Mouse (Mus musculus): ENCODE measurements around the gene Gak. TPM values are rescaled to one million over a fixed set of nuclear protein-coding genes. Genes with fewer than 3 reads are reported as not detected.

The Gak gene
- polyA plus RNA-seq, 1 experiment from 2014 or later: 31.5 TPM

- H3K27me3 ChIP-seq (replicated peaks): no peaks in the 10 kb centered on the region
- no peaks in the 10 kb centered on the region for H3K9me3 ChIP-seq
- peaks cover 63% of the 10 kb centered on the region for H3K36me3 ChIP-seq
- no peak overlapping the region for H3K4me3 ChIP-seq
- ATAC-seq (ENCODE audit: extremely low read depth, insufficient number of reproducible peaks, low FRiP score, low TSS enrichment): no peak
- no peak overlapping the region for H3K4me2 ChIP-seq
- H3K4me1 ChIP-seq: no peaks in the 10 kb centered on the region
- no peak overlapping the region for H3K9ac ChIP-seq
- 95% methylated on average over 2 of the region's 2 CpGs for WGBS
- H3K27ac ChIP-seq (replicated peaks): no peak overlapping the region
These were observed 62.5 kb downstream of the Gak start for GRCm38 (mm10) chr5:108567104-108567503.

DNA sequence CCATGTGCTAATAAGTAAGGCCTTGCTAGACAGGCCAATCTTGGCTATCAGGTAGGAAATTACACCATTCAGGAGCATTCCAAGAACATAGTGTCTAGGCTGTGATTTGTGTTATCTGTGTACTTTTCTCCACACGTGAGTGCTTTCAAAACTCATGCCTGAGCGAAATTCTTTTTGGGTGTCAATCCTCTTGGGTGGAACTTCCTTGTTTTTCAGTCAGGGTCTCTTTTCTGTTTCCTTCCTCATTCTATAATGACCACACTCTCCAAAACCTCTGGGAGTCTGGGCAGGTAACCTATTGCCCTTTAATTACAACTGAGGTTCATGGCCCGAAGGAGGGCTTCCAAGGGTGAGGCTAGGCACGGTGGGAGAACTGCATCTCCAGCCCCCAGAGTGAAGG, 63.0 kb downstream of the Gak start:
- no peak for ATAC-seq (ENCODE audit: extremely low read depth, insufficient number of reproducible peaks, low FRiP score, low TSS enrichment)
- Histone ChIP-seq H3K9me3 (no peaks in the 10 kb centered on the region), H3K27ac (replicated peaks) (no peak overlapping the region), H3K27me3 (replicated peaks) (no peaks in the 10 kb centered on the region), H3K36me3 (peaks cover 57% of the 10 kb centered on the region), H3K4me3 (no peak overlapping the region), H3K4me1 (no peaks in the 10 kb centered on the region), H3K9ac (no peak overlapping the region), H3K4me2 (no peak overlapping the region)
- WGBS: 87% methylated on average over 4 of the region's 4 CpGs

DNA sequence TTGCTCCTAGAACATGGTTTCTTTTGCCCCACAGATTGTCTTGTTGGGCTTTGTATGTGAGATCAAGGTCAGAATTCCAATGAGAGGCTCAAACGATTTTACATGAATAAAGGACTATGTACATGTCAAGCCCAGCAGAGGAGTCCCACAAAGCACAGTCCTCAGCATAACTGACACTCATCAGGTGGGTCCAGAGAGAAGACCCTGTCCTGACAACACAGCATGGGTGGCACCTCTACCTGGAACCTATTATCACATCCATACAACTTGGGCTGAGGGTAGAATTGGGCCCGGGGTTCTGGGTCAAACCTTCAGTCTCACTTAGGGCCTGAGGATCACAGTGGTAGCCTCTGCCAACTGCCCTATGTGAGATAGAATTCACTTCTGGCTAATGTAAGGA, 64.2 kb downstream of the Gak start:
- no peaks in the 10 kb centered on the region for H3K9me3 ChIP-seq

GRCm38 (mm10) chr5:108564346-108564745, 65.2 kb downstream of the Gak start:
- H3K4me3 ChIP-seq: no peak overlapping the region

More for the DNA sequence above, 64.2 kb downstream of the Gak start:
- WGBS: 86% methylated on average over 2 of the region's 2 CpGs
- Histone ChIP-seq H3K4me3 (no peak overlapping the region), H3K4me2 (no peak overlapping the region), H3K36me3 (peaks cover 46% of the 10 kb centered on the region), H3K27ac (replicated peaks) (no peak overlapping the region), H3K4me1 (no peaks in the 10 kb centered on the region), H3K27me3 (replicated peaks) (no peaks in the 10 kb centered on the region), H3K9ac (no peak overlapping the region)
- ATAC-seq (ENCODE audit: extremely low read depth, insufficient number of reproducible peaks, low FRiP score, low TSS enrichment): no peak

DNA sequence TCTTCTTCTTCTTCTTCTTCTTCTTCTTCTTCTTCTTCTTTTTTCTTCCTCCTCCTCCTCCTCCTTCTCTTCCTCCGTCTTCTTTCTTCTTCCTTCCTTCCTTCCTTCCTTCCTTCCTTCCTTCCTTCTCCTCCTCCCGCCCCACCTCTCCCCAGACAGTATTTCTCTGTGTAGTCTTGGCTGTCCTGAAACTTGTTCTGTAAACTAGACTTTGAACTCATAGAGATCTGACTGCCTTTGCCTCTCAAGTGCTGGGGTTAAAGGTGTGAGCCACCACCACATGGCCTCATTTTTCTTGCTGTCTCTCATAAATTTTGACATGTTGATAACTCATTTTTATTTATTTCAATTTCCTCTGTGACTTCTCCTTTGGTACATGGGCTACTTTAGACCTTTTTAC, 67.1 kb downstream of the Gak start:
- Histone ChIP-seq H3K9me3 (no peaks in the 10 kb centered on the region), H3K36me3 (peaks cover 17% of the 10 kb centered on the region), H3K4me3 (no peak overlapping the region), H3K4me2 (no peak overlapping the region), H3K27ac (replicated peaks) (no peak overlapping the region), H3K4me1 (no peaks in the 10 kb centered on the region), H3K27me3 (replicated peaks) (no peaks in the 10 kb centered on the region), H3K9ac (no peak overlapping the region)
- 73% methylated on average over 2 of the region's 2 CpGs for WGBS
- no peak for ATAC-seq (ENCODE audit: extremely low read depth, insufficient number of reproducible peaks, low FRiP score, low TSS enrichment)

More at GRCm38 (mm10) chr5:108564346-108564745, 65.2 kb downstream of the Gak start:
- Histone ChIP-seq H3K27ac (replicated peaks) (no peak overlapping the region), H3K9ac (no peak overlapping the region), H3K4me2 (no peak overlapping the region), H3K36me3 (peaks cover 36% of the 10 kb centered on the region), H3K27me3 (replicated peaks) (no peaks in the 10 kb centered on the region), H3K4me1 (no peaks in the 10 kb centered on the region), H3K9me3 (no peaks in the 10 kb centered on the region)
- WGBS: 76% methylated on average over 3 of the region's 3 CpGs
- ATAC-seq (ENCODE audit: extremely low read depth, insufficient number of reproducible peaks, low FRiP score, low TSS enrichment): no peak

GRCm38 (mm10) chr5:108556986-108557385, 72.6 kb downstream of the Gak start:
- H3K9me3 ChIP-seq: no peaks in the 10 kb centered on the region
- no peak overlapping the region for H3K4me3 ChIP-seq
- H3K27ac ChIP-seq (replicated peaks): no peak overlapping the region
- no peak for ATAC-seq (ENCODE audit: extremely low read depth, insufficient number of reproducible peaks, low FRiP score, low TSS enrichment)
- H3K27me3 ChIP-seq (replicated peaks): peaks cover 23% of the 10 kb centered on the region
- no peak overlapping the region for H3K9ac ChIP-seq
- no peaks in the 10 kb centered on the region for H3K4me1 ChIP-seq
- no peak overlapping the region for H3K4me2 ChIP-seq
- no peaks in the 10 kb centered on the region for H3K36me3 ChIP-seq
- WGBS: 77% methylated on average over 4 of the region's 4 CpGs

GRCm38 (mm10) chr5:108554041-108554440, 75.5 kb downstream of the Gak start:
- Histone ChIP-seq H3K4me1 (peaks cover 13% of the 10 kb centered on the region), H3K9me3 (no peaks in the 10 kb centered on the region), H3K27me3 (replicated peaks) (peaks cover 53% of the 10 kb centered on the region), H3K4me2 (no peak overlapping the region), H3K9ac (no peak overlapping the region), H3K27ac (replicated peaks) (no peak overlapping the region), H3K4me3 (no peak overlapping the region), H3K36me3 (no peaks in the 10 kb centered on the region)
- WGBS: 54% methylated on average over 1 of the region's 1 CpGs
- ATAC-seq (ENCODE audit: extremely low read depth, insufficient number of reproducible peaks, low FRiP score, low TSS enrichment): no peak

DNA sequence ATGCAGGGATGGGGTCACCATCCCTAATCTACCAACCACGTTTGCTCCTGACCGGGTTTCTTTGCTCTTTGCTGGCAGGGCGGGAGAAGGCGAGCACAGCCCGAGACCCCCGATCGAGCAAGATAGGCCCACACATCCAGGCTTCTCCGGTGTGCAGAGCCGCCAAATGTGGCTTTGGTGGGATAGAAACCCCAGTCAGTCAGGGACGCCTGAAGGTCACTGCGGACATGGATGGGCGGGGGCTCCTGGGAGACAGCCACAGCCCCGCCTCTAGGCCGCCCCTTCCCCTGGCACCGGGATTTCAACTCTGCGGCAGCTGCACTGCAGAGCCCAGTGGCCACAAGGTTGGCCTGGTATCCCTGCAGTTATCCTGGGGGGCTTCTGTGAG, 79.4 kb downstream of the Gak start:
- Histone ChIP-seq H3K9me3 (no peaks in the 10 kb centered on the region), H3K4me2 (peak overlapping the region; percentile 75), H3K9ac (no peak overlapping the region), H3K27ac (replicated peaks) (no peak overlapping the region), H3K4me1 (peaks cover 13% of the 10 kb centered on the region), H3K27me3 (replicated peaks) (peaks cover 62% of the 10 kb centered on the region), H3K36me3 (no peaks in the 10 kb centered on the region), H3K4me3 (peak overlapping the region; percentile 46)
- no peak for ATAC-seq (ENCODE audit: extremely low read depth, insufficient number of reproducible peaks, low FRiP score, low TSS enrichment)
- 2% methylated on average over 16 of the region's 16 CpGs for WGBS

DNA sequence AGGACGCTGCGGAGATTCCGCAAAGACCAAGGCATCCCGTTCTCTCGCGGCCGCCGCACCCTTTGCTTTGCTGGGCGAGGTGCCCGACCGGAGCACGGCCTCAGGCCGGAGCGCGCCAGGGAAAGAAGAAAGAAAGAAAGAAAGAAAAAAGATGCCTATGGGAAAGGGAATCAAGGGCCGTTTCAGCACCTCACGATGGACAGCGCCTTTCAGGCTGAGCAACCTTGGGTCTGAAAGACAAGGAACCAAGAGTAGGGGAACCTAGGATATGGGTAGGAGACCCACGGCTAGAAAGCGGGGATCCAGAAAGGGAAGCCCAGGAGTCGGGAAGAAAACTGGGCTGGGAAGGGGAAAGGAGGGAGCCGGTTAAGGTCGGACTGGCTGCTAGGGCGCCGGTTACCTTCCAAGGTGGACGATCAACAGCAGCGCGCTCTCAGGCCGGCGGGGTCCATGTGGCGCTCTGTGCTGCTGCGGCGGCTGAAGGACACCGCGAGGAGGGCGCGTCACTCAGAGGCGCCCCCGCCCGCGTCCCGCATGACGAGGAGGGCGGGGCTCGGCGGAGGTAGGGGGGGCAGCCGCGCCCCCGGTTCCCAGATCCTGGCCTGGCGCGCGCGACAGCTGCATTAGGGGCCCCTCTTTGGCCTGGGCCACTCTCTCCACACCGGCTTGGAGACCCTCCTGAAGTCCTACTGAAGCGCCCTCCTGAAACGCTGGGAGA, 79.9 kb downstream of the Gak start, which contains the start of gene Cplx1:
TSS of gene Cplx1 (minus strand) at position 536 of the 718 bp plus-strand sequence.
- peak; percentile 39 for ATAC-seq (ENCODE audit: extremely low read depth, insufficient number of reproducible peaks, low FRiP score, low TSS enrichment)
- H3K9me3 ChIP-seq: no peaks in the 10 kb centered on the region
- peaks cover 58% of the 10 kb centered on the region for H3K27me3 ChIP-seq (replicated peaks)
- H3K9ac ChIP-seq: no peak within 1 kb of the TSS
- WGBS: under 1% methylated on average over 56 of the region's 56 CpGs
- peaks cover 13% of the 10 kb centered on the region for H3K4me1 ChIP-seq
- H3K27ac ChIP-seq (replicated peaks): no peak within 1 kb of the TSS
- peak within 1 kb of the TSS; percentile 46 for H3K4me3 ChIP-seq
- peak within 1 kb of the TSS; percentile 75 for H3K4me2 ChIP-seq
- no peaks in the 10 kb centered on the region for H3K36me3 ChIP-seq

DNA sequence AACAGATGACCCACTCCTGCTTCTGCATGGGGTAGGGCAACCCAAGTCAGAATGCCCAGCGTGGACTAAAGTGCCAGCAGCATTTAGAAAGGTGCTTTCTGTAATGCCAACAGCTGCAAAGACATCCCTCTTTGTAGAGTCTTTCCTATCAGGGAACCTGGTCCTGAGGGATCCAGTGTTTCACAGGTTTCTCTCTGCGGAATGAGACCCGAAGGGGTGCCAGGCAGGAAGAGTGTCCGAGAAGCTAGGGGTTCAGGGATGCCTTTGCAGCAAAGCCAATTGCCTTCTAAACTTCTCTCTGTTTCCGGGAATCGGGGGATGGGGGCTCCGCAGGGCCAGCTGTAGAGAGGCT, 80.4 kb downstream of the Gak start:
- no peak overlapping the region for H3K9ac ChIP-seq
- 11% methylated on average over 7 of the region's 7 CpGs for WGBS
- H3K4me1 ChIP-seq: peaks cover 13% of the 10 kb centered on the region
- no peak overlapping the region for H3K27ac ChIP-seq (replicated peaks)
- no peaks in the 10 kb centered on the region for H3K9me3 ChIP-seq
- peaks cover 58% of the 10 kb centered on the region for H3K27me3 ChIP-seq (replicated peaks)
- H3K4me2 ChIP-seq: peak overlapping the region; percentile 75
- H3K36me3 ChIP-seq: no peaks in the 10 kb centered on the region
- peak overlapping the region; percentile 46 for H3K4me3 ChIP-seq
- ATAC-seq (ENCODE audit: extremely low read depth, insufficient number of reproducible peaks, low FRiP score, low TSS enrichment): no peak

GRCm38 (mm10) chr5:108547636-108548035, 81.9 kb downstream of the Gak start:
- Histone ChIP-seq H3K9me3 (no peaks in the 10 kb centered on the region), H3K36me3 (no peaks in the 10 kb centered on the region), H3K4me1 (peaks cover 13% of the 10 kb centered on the region), H3K4me2 (no peak overlapping the region), H3K27me3 (replicated peaks) (peaks cover 55% of the 10 kb centered on the region), H3K27ac (replicated peaks) (no peak overlapping the region), H3K9ac (no peak overlapping the region), H3K4me3 (no peak overlapping the region)
- WGBS: 82% methylated on average over 5 of the region's 5 CpGs
- ATAC-seq (ENCODE audit: extremely low read depth, insufficient number of reproducible peaks, low FRiP score, low TSS enrichment): no peak
